Mouse (Mus musculus) midbrain, embryonic 10.5 days (tissue): Measurements from ENCODE around the gene Enc1. TPM values are rescaled to one million over a fixed set of nuclear protein-coding genes. Genes with fewer than 3 reads are reported as not detected.

ENCODE experiments used
- DNase-seq: peaks from one replicate; pipeline ENCODE4 v3.0.0-alpha.2; 2017; ENCODE audit warnings: low spot score
- H3K27ac ChIP-seq: fragments of 300-500 bp; sonication (generic); replicated peaks from 2 replicates; pipeline ENCODE4 v1.5.1; 2016; ENCODE audit warnings: mild to moderate bottlenecking
- H3K27me3 ChIP-seq: fragments of 300-500 bp; sonication (generic); 2 replicates; pipeline ENCODE4 v1.6.1; 2016; ENCODE audit warnings: low read depth, mild to moderate bottlenecking; ENCODE audit not compliant: poor library complexity, severe bottlenecking
- H3K36me3 ChIP-seq: fragments of 300-500 bp; sonication (generic); 2 replicates; pipeline ENCODE4 v1.6.1; 2016; ENCODE audit warnings: mild to moderate bottlenecking, moderate library complexity
- H3K4me1 ChIP-seq: fragments of 300-500 bp; sonication (generic); 2 replicates; pipeline ENCODE4 v1.6.1; 2016
- H3K4me3 ChIP-seq: fragments of 300-500 bp; sonication (generic); 2 replicates; pipeline ENCODE4 v1.5.1; 2016; ENCODE audit warnings: mild to moderate bottlenecking, moderate library complexity
- H3K9me3 ChIP-seq: fragments of 300-500 bp; sonication (generic); replicated peaks from 2 replicates; pipeline ENCODE4 v1.6.1; 2016; ENCODE audit warnings: mild to moderate bottlenecking
- WGBS: fragments of 180-500 bp; shearing (Covaris S2); methylation state at CpG from one replicate; pipeline ENCODE4 v1.1.7; 2016; 5-methylcytosine and 5-hydroxymethylcytosine counted together
- polyA plus RNA-seq: library from polyadenylated mRNA; unstranded; fragments of >200 nt; fragmentation: Nextera tagmentation; extraction: Ambion mirVana; gene quantifications from 2 replicates; pipeline ENCODE4 v1.2.1, GENCODE M21; 2016

Gene Enc1
- polyA plus RNA-seq, 1 experiment from 2014 or later = 7.5 TPM

DNA sequence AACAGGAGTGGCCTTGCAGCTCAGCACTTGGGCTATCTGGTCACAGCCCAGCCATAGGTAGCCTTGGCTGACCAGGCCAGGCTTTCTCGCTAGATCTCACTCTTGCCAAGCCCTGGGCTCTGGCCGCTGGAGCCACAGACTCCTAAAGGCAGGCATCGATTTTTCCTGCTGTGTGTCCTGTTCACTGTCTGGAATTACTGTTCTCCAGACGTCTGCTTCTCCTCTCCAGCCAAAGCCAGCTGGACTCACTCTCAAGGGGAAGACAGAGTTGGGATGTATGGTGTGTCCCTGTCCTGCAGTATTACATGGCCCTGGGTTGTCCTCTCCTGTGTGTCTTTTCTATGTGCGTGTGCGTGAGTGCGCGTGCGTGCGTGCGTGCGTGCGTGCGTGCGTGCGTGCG is 50.4 kb downstream of the Enc1 start:
- no peak overlapping the region for H3K4me3 ChIP-seq
- 78% methylated on average over 17 of the region's 17 CpGs for WGBS
- H3K9me3 ChIP-seq = no peaks in the 10 kb centered on the region
- H3K36me3 ChIP-seq = no peaks in the 10 kb centered on the region
- H3K4me1 ChIP-seq = peaks cover 50% of the 10 kb centered on the region
- peak overlapping the region; percentile 84 for H3K27ac ChIP-seq
- DNase-seq = peak; percentile 42
- H3K27me3 ChIP-seq = peaks cover 24% of the 10 kb centered on the region

DNA sequence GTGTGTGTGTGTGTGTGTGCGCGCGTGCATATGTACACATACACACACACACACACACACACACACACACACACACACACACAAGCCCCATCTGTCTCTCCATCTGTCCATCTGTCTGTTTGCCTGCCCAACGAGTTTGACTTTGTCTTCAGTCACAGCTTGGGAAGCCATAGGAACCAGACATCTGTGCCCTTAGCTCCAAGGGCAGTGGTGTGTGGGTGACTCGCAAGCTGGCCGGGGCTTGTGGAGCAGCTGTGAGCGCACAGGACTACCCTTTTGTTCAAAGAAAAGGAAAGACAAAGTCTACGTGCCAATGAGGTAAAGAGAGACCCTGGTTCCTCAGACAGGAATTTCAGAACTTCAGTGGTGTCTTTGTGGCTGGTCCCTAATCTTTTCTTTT is 51.1 kb downstream of the Enc1 start:
- WGBS = 38% methylated on average over 8 of the region's 8 CpGs
- H3K27me3 ChIP-seq = peaks cover 24% of the 10 kb centered on the region
- peak; percentile 60 for DNase-seq
- peaks cover 50% of the 10 kb centered on the region for H3K4me1 ChIP-seq
- H3K36me3 ChIP-seq = no peaks in the 10 kb centered on the region
- H3K4me3 ChIP-seq = peak overlapping the region; percentile 36
- no peaks in the 10 kb centered on the region for H3K9me3 ChIP-seq
- H3K27ac ChIP-seq = peak overlapping the region; percentile 84

DNA sequence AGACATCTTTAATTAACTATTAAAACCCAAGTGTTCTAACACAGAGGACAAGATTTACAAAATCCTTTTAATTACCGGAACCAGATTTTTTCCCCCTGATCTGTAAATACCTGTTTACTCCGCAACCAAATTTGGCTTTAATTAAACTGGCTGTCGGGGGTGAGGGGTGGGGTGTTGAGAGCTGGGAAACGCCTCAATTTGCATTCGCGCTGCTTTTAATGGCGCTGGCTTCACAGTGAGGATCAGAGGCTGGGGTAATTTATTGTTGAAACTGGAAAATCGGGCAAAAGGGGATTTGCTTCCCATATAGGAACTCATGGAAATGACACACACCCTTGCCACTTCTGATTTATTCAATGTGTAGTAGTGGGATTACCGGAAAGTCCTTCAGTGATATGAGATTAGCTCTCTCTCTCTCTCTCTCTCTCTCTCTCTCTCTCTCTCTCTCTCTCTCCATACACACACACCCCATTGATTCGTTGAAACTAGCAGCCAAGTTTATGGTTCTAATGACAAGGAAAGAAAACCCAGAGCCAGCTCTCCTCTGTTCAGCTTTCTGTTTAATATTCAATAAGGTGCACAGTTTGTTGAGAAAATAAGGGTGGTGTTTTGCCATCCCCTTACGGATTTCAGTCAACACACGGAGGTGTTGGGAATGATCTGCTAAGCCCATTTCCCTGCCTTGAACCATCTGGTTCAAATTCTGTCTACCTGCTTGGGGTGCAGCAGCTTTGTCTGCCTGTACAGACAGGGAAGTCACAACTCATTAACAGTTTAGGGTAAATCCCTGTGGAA is 51.7 kb downstream of the Enc1 start:
- H3K9me3 ChIP-seq = no peaks in the 10 kb centered on the region
- H3K27me3 ChIP-seq = peaks cover 24% of the 10 kb centered on the region
- peaks cover 53% of the 10 kb centered on the region for H3K4me1 ChIP-seq
- 14% methylated on average over 12 of the region's 12 CpGs for WGBS
- peak overlapping the region; percentile 36 for H3K4me3 ChIP-seq
- DNase-seq = peak; percentile 38
- H3K27ac ChIP-seq = peak overlapping the region; percentile 84
- H3K36me3 ChIP-seq = no peaks in the 10 kb centered on the region

- DNase-seq = no peak
- peaks cover 50% of the 10 kb centered on the region for H3K4me1 ChIP-seq
- H3K36me3 ChIP-seq = no peaks in the 10 kb centered on the region
- peak overlapping the region; percentile 74 for H3K27ac ChIP-seq
- H3K27me3 ChIP-seq = peaks cover 23% of the 10 kb centered on the region
- H3K4me3 ChIP-seq = no peak overlapping the region
- no peaks in the 10 kb centered on the region for H3K9me3 ChIP-seq
- WGBS = 52% methylated on average over 9 of the region's 9 CpGs
Observed at GRCm38 (mm10) chr13:97295101-97295852, 54.4 kb downstream of the Enc1 start.

- DNase-seq = no peak
- peak overlapping the region; percentile 74 for H3K27ac ChIP-seq
- 78% methylated on average over 11 of the region's 11 CpGs for WGBS
Observed at GRCm38 (mm10) chr13:97295853-97296219, 54.9 kb downstream of the Enc1 start.

GRCm38 (mm10) chr13:97296281-97296680 is 55.4 kb downstream of the Enc1 start:
- no peaks in the 10 kb centered on the region for H3K36me3 ChIP-seq
- DNase-seq = no peak
- H3K27ac ChIP-seq = peak overlapping the region; percentile 74; the same call in 1 of the 2 replicates
- WGBS = 91% methylated on average over 8 of the region's 8 CpGs
- H3K4me1 ChIP-seq = peaks cover 40% of the 10 kb centered on the region
- H3K27me3 ChIP-seq = peaks cover 14% of the 10 kb centered on the region
- no peaks in the 10 kb centered on the region for H3K9me3 ChIP-seq
- H3K4me3 ChIP-seq = no peak overlapping the region

More at GRCm38 (mm10) chr13:97295853-97296219, 54.9 kb downstream of the Enc1 start:
- Histone ChIP-seq H3K4me1 (peaks cover 45% of the 10 kb centered on the region), H3K4me3 (no peak overlapping the region), H3K27me3 (peaks cover 17% of the 10 kb centered on the region), H3K9me3 (no peaks in the 10 kb centered on the region), H3K36me3 (no peaks in the 10 kb centered on the region)

DNA sequence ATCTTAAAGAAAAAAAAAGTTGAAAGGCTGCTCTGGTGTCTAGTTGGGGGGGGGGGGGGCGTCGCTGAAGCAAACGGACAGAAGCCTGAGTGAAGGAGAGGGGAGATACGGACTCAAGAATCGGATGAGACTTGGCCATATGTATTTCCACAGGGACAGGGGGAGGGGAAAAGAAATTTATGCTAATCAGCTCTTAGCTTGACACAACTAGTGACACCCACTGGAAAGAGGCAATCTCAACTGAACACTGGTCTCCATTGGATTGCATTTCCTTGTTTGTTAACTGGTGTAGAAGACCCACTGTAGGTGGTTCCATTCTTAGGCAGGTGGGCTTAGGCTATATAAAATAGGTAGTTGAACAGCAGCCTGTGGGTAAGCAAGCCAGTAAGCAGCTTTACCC is 55.9 kb downstream of the Enc1 start:
- Histone ChIP-seq H3K4me3 (no peak overlapping the region), H3K27ac (peak overlapping the region; percentile 62; the same call in 1 of the 2 replicates), H3K4me1 (peaks cover 36% of the 10 kb centered on the region), H3K27me3 (peaks cover 10% of the 10 kb centered on the region; the same call in 1 of the 2 replicates), H3K9me3 (no peaks in the 10 kb centered on the region), H3K36me3 (no peaks in the 10 kb centered on the region)
- 92% methylated on average over 3 of the region's 5 CpGs for WGBS
- DNase-seq = no peak

DNA sequence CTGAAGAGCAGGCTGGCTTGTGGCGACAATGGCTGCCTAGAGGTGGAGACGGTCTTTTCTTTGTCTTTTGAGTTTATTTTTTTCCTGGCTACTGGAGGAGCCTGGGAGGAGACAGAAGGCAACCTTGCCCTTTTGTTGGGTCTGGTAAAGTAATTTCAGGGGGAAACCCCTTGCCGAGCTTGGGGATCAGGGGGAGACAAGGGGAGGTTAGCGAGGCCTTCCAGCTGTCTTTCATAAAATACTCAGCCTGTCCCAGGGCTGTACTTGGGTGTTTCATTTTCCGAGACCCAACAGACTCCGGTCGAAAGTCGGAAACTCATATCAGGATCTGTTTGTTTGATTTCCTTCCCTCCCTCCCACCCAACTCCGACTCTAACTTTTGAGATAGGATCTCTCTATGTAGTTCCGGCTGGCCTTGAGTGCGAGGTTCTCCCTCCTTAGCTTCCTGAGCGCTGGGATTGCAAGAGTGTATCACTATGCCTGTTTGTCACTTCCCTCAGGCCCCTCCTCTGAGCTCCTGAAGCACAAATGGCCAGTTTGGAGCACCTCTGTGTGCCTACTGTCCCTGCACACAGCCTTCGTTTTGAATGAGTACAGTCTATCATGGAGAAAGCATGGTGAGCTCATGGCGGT is 56.6 kb downstream of the Enc1 start:
- H3K9me3 ChIP-seq = no peaks in the 10 kb centered on the region
- H3K27ac ChIP-seq = peak overlapping the region; percentile 62
- WGBS = 85% methylated on average over 14 of the region's 14 CpGs
- H3K27me3 ChIP-seq = peaks cover 10% of the 10 kb centered on the region; the same call in 1 of the 2 replicates
- H3K4me3 ChIP-seq = no peak overlapping the region
- peaks cover 28% of the 10 kb centered on the region for H3K4me1 ChIP-seq
- no peak for DNase-seq
- no peaks in the 10 kb centered on the region for H3K36me3 ChIP-seq

GRCm38 (mm10) chr13:97298896-97299295 is 58.0 kb downstream of the Enc1 start:
- DNase-seq = no peak
- H3K4me1 ChIP-seq = peaks cover 19% of the 10 kb centered on the region
- H3K9me3 ChIP-seq = no peaks in the 10 kb centered on the region
- 89% methylated on average over 4 of the region's 4 CpGs for whole genome bisulfite sequencing
- no peaks in the 10 kb centered on the region for H3K36me3 ChIP-seq
- 0 out of 2 replicates have a peak, but pooled peaks cover 6% of the 10 kb centered on the region for H3K27me3 ChIP-seq
- H3K27ac ChIP-seq = no peak overlapping the region
- no peak overlapping the region for H3K4me3 ChIP-seq

DNA sequence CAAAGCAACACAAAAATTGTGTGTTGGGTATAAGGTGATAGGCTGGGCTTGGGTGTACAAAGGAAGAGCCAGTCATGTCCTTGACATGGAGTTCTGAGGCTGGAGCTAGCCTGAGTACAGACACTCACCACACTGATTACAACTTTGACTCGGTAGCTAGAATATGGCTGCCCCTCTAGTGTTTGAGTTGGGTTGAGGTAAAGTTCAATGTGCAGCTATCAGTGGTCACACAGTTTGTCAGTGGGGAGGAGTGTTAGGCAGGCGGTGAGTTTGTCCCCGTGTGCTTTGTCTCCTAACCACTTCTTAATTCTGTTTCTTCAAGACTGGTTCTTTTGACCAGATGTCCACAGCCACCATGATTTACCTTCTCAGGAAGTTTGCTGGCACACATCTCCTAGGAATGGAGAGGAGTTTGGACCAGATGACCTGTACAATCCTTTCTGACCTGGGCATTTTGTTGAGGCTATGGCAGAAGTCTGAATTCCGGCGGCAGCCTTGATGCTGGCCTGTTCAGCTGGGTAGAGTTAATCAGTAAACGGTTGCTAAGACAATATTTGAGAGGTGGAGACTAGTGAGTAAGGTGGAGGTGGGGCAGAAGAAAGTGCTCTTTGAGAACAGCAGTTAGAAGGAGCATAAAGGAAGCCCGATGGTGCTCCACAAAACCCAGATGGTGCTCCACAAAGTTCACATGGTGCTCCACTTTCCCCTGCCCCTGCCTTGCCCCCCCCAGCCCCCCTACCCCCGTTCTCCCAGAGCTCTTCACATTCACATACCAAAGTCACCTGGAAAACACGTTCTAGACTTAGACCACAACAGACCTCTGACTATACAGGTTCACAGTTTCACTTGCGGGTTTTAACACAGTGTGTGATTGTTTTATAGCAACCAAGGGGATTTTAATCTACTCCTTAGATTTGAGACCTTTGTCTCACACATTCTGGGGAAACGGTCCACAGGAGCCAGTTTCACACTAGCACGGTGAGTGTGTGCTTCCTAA is 59.3 kb downstream of the Enc1 start:
- Histone ChIP-seq H3K4me3 (no peak overlapping the region), H3K27ac (no peak overlapping the region; the same call in 1 of the 2 replicates), H3K27me3 (0 out of 2 replicates have a peak, but pooled peaks cover 6% of the 10 kb centered on the region), H3K9me3 (no peaks in the 10 kb centered on the region), H3K36me3 (no peaks in the 10 kb centered on the region), H3K4me1 (peaks cover 14% of the 10 kb centered on the region)
- WGBS = 88% methylated on average over 12 of the region's 12 CpGs
- DNase-seq = no peak
